Mouse (Mus musculus) embryonic stem cell, embryonic (primary cell): ENCODE measurements around the gene Ranbp3.

Experiments used
- CTCF ChIA-PET, 4 experiments: fragments of 300-600 bp in 2 of 4; fragments of 350-600 bp in 2 of 4; sonication (Branson Sonifier 250); formaldehyde crosslinking; loops; one replicate each; lab custom pipeline; 2022; ENCODE audit warnings: inconsistent platforms in 2 of 4; lab: Charles Lee
- POLR2A ChIA-PET, 4 experiments: fragments of 300-600 bp in 2 of 4; fragments of 350-600 bp in 2 of 4; sonication (Branson Sonifier 250); formaldehyde crosslinking; loops; one replicate each; lab custom pipeline; 2022; ENCODE audit warnings: antibody characterized with exemption in 4 of 4, inconsistent platforms in 1 of 4; lab: Charles Lee

Ranbp3 gene

DNA sequence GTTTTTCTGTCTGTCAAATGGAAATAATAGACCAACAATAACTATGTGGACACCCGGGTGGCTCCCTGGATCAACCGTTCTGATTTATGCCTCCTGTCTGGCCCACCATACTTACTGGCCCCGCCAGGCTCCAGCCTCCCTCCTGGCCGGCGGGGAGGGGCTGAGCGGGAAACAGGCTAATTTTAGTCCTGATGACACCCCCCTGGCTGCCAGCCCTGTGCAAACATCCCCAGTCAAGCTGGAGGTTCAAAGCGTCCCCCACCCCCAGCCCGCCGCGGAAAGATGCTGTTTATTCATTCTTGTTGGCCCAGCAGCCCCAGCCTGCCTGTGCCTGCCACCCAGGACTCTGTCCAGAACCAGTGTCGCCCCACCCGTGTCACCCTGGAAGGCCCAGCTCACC, 55.0 kb downstream of the Ranbp3 start:
- CTCF ChIA-PET = interaction anchor here (0.6 to 3.0 kb wide), 12 partner anchors 8 to 550 kb away, joined by 3 to 16 read pairs (median 4); partner anchors contain the start of gene Nrtn (in 1 of the 4)
- POLR2A ChIA-PET = interaction anchor here (0.7 to 5.0 kb wide), 44 partner anchors 9 to 688 kb away, joined by 3 to 68 read pairs (median 4); partner anchors contain the start of genes Ndufa11 (in 3 of the 4), Vmac (in 3 of the 4), Lonp1 (in 2 of the 4) and Nrtn (in 2 of the 4)

DNA sequence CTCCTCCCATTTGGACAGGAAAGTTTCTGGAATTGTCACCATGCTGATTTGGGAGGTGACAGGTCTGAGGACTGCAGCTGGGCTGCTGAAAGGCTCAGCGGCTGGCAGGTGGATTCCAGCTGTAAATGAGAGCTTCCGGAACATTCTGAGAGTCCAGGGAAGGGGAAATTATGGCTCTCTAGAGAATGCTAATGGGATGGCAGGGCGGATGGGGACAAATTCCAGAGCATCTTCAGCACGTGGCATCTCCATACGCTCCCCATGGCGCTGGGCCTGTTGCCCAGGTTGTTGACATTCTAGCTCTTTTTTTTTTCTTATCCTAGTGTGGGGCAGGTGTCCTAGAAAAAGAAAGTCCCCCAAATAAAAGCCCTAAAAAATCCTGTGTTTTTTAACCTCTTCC, 56.1 kb downstream of the Ranbp3 start:
- CTCF ChIA-PET = interaction anchor here in 3 of 4 experiments (0.5 to 3.0 kb wide), 5 partner anchors 7 to 190 kb away, joined by 3 to 16 read pairs (median 5); partner anchors contain the start of gene Nrtn (in 1 of the 3)
- POLR2A ChIA-PET = interaction anchor here in 3 of 4 experiments (0.6 to 5.0 kb wide), 25 partner anchors 8 to 302 kb away, joined by 3 to 68 read pairs (median 5); partner anchors contain the start of genes Ndufa11 (in 2 of the 3), Ranbp3 (in 2 of the 3), Vmac (in 2 of the 3) and Dus3l (in 1 of the 3)

DNA sequence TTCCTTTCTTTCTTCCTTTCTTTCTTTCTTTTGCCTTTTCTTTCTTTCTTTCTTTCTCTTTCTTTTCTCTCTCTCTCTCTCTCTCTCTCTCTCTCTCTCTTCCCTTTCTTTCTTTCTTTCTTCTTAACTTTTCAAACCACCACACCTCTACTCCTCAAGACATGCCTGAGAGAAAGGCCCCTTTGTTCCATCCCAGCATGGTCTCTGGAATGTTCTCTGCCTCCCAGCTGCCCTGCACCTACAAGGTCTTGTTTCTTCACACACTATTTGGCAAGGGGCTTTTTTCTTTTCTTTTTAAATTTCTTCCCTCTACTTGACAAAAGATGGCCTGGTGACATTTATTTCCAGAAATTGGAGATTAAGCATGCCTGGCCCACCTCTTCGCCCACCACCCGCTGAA, 56.6 kb downstream of the Ranbp3 start:
- POLR2A ChIA-PET = interaction anchor here in 3 of 4 experiments (0.6 to 5.0 kb wide), 18 partner anchors 7 to 145 kb away, joined by 3 to 68 read pairs (median 6); partner anchors contain the start of genes Ndufa11 (in 2 of the 3), Ranbp3 (in 2 of the 3), Vmac (in 2 of the 3) and Dus3l (in 1 of the 3)
- CTCF ChIA-PET = interaction anchor here in 2 of 4 experiments (1.1 to 3.0 kb wide), 2 partner anchors 28 to 176 kb away, joined by 3 to 12 read pairs; partner anchors contain the start of gene Nrtn (in 1 of the 2)

DNA sequence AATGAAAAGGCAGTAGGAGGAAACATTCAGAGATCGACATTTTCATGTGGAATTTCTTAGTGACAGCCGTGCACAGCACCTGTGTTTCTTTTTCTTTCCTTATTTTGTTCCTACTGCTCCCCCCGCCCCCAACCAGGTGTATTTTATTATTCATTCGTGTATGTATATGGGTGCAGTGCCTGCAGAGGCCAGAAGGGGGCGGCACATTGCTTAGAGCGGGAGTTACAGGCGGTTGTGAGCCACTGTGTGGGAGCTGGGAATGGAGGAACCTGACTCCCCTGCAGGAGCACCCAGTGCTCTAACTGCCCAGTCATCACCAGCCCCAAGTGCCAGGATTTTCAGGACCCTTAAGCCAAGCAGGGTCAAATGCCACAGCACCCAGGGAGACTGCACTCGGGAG, 63.4 kb downstream of the Ranbp3 start:
- ChIA-PET CTCF (interaction anchor here in 3 of 4 experiments (0.6 to 3.0 kb wide), 46 partner anchors 8 to 780 kb away, joined by 3 to 16 read pairs (median 4); partner anchors contain the start of genes Nrtn (in 2 of the 3), Dus3l (in 1 of the 3), Mllt1 (in 1 of the 3) and Ndufa11 (in 1 of the 3)), POLR2A (interaction anchor here in 2 of 4 experiments (0.6 to 6.2 kb wide), 20 partner anchors 8 to 457 kb away, joined by 3 to 30 read pairs (median 5); partner anchors contain the start of genes Dus3l (in 1 of the 2), Nrtn (in 1 of the 2) and Ranbp3 (in 1 of the 2))

DNA sequence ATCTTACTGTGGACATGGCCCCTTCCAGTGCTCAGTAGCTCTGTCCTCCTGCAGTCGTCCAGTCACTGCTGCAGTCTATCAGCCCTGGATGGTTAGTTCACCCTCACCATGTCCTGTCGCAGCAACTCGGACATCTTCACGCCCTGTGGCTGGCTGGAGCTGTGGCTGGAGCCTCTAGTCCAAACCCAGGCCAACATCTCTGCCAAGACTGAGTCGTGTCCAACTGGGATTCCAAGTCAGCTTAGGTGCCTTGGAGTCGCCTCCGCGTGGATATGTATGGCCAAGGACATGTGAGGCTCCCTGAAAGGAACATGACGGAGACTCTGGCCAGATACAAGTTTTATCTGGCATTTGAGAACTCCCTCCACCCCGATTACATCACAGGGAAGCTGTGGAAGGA, 65.1 kb downstream of the Ranbp3 start:
- CTCF ChIA-PET = interaction anchor here in 2 of 4 experiments (1.2 to 2.0 kb wide), 4 partner anchors 13 to 400 kb away, joined by 3 to 11 read pairs (median 4); no protein-coding TSS in a partner anchor
- POLR2A ChIA-PET = interaction anchor here in 3 of 4 experiments (0.6 to 6.2 kb wide), 12 partner anchors 10 to 434 kb away, joined by 3 to 30 read pairs (median 5); partner anchors contain the start of genes Nrtn (in 1 of the 3) and Ranbp3 (in 1 of the 3)

DNA sequence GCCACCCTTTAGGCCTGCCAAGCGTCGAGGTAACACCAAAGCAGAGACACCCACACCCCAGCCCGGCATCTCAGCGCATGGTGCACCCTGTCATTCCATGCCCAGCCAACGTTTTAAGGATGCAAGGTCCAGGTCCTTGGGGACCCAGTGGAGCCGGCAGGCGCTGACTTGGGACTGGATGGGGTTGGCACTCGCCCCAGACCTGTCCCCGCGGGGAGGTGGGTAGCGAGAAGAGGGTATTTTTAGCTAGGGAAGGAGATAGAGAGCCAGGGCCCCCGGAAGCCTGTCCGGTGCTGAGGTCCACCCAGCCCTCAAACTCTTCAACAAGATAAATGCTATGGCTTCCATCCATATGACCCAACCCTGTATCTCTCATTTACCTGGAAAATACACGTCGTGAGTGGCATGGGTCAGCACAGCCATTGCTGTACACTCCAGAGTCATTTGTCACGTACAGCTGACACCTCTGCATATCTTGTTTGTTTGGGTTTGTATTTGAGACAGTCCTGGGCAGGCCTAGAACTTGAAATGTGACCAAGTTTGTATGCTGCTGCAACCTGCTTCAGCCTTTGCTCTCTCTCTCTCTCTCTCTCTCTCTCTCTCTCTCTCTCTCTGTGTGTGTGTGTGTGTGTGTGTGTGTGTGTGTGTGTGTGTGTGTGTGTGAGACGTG, 67.2 kb downstream of the Ranbp3 start:
- POLR2A ChIA-PET = interaction anchor here in 3 of 4 experiments (0.7 to 6.2 kb wide), 8 partner anchors 9 to 113 kb away, joined by 3 to 30 read pairs (median 4); partner anchors contain the start of genes Dus3l (in 1 of the 3), Lonp1 (in 1 of the 3), Ndufa11 (in 1 of the 3) and Rfx2 (in 1 of the 3)
- CTCF ChIA-PET = no interaction called here

DNA sequence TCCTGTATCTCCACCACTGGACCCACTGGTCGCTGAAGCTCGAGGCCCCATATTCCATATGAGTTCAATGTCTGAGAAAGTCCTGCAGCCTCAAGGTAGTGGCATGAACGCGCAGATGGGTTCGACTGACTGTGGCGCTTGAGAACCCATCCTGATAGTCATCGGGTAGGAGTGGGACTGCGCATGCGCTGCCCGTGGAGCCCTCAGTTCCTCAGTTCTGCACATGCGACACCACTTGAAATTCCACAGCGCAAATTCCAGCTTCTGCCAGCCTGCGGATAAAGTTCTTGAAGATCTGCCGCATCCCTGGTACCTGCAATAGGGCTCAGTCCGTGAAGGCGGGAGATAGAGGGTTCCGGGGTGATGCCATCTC, 67.7 kb downstream of the Ranbp3 start:
- POLR2A ChIA-PET = interaction anchor here in 2 of 4 experiments (0.9 to 6.2 kb wide), 6 partner anchors 9 to 114 kb away, joined by 3 to 30 read pairs (median 6); partner anchors contain the start of genes Dus3l (in 1 of the 2), Lonp1 (in 1 of the 2), Ndufa11 (in 1 of the 2) and Rfx2 (in 1 of the 2)
- CTCF ChIA-PET = interaction anchor here in 1 of 4 experiments (1.3 to 2.0 kb wide), 2 partner anchors 13 to 390 kb away, joined by 4 to 5 read pairs; no protein-coding TSS in a partner anchor

DNA sequence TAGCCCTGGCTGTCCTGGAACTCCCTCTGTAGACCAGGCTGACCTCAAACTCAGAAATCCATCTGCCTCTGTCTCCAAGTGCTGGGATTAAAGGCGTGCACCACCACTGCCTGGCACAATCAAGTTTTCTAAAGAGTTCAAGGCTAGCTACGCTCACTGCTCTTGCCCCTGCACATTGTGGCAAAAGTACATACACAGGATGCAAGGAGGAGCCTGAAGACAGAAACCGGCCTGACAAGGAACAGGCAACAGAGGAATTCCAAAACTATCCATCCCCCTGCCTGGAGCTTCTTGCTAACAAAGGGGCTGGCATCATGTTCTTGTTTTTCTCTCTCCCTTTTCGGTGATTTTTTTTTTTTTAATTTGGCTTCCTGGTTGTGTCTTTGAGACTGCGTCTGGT, 71.1 kb downstream of the Ranbp3 start:
- CTCF ChIA-PET = interaction anchor here in 2 of 4 experiments (0.5 to 1.1 kb wide), 3 partner anchors 8 to 313 kb away, joined by 3 to 4 read pairs (median 3); no protein-coding TSS in a partner anchor
- POLR2A ChIA-PET = interaction anchor here in 2 of 4 experiments (0.6 to 1.9 kb wide), 11 partner anchors 8 to 665 kb away, joined by 3 to 9 read pairs (median 3); partner anchors contain the start of genes Hdgfl2 (in 1 of the 2) and Nrtn (in 1 of the 2)

DNA sequence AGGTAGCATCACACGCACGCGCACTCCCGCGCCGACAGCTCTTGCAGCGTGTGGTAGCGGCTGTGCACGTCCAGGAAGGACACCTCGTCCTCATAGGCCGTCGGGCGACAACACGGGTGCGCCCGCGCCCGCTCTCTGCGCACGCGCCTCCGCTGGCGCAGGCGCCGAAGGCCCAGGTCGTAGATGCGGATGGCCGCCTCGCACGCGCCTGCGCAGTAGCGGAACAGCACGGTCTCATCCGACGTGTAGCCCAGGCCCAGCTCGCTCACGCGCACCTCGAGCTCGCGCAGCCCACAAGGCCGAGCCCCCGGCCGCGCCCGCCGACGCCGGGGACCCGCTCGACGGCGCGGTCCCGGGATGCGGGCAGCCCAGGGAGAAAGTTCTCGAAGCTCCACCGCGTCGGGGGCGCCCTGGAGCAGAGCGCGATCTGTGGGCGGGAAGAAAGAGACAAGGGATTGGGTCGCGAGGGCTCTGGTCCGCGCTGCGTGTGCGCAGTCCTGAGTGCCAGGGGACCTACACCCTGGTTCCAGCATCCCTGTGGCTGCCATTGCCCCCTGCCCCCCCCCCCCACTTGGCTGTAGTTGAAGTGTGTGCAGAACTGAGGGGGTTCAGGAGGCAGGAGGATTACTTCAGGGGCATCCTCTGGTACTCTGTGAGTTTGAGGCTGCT, 78.4 kb downstream of the Ranbp3 start:
- ChIA-PET POLR2A (interaction anchor here in 3 of 4 experiments (0.6 to 4.0 kb wide), 34 partner anchors 10 to 538 kb away, joined by 3 to 25 read pairs (median 4); partner anchors contain the start of genes Ranbp3 (in 3 of the 3), Dus3l (in 2 of the 3), Rpl36 (in 2 of the 3) and 2410015M20Rik (in 1 of the 3)), CTCF (interaction anchor here in 3 of 4 experiments (0.6 to 2.7 kb wide), 7 partner anchors 14 to 496 kb away, joined by 3 to 11 read pairs (median 5); partner anchors contain the start of genes Alkbh7 (in 1 of the 3) and Mllt1 (in 1 of the 3))

DNA sequence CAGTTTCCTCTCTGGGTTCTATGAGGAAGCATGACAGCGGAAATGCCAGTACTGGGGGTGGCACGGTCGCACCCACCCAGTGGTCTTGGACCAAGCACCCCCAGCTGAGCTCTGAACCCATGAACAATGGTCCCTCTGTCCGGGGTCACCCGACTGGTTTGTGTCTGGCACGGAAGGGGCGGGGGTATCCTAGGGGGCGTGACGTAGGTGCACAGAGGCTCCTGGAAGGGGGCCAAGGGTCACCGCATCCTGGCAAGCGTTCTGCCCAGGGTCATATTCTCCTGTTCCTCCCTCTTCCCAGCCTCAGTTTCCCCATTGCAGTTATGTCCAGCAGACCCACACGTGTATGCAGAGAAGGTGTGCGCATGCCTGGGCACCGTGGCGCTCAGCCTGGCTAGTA, 80.4 kb downstream of the Ranbp3 start:
- CTCF ChIA-PET = interaction anchor here (0.6 to 1.7 kb wide), 8 partner anchors 14 to 145 kb away, joined by 3 to 9 read pairs (median 6); partner anchors contain the start of gene Ranbp3 (in 1 of the 4)
- POLR2A ChIA-PET = interaction anchor here in 3 of 4 experiments (0.6 to 4.0 kb wide), 16 partner anchors 8 to 183 kb away, joined by 3 to 25 read pairs (median 4); partner anchors contain the start of genes Dus3l (in 1 of the 3), Ndufa11 (in 1 of the 3), Ranbp3 (in 1 of the 3) and Vmac (in 1 of the 3)

DNA sequence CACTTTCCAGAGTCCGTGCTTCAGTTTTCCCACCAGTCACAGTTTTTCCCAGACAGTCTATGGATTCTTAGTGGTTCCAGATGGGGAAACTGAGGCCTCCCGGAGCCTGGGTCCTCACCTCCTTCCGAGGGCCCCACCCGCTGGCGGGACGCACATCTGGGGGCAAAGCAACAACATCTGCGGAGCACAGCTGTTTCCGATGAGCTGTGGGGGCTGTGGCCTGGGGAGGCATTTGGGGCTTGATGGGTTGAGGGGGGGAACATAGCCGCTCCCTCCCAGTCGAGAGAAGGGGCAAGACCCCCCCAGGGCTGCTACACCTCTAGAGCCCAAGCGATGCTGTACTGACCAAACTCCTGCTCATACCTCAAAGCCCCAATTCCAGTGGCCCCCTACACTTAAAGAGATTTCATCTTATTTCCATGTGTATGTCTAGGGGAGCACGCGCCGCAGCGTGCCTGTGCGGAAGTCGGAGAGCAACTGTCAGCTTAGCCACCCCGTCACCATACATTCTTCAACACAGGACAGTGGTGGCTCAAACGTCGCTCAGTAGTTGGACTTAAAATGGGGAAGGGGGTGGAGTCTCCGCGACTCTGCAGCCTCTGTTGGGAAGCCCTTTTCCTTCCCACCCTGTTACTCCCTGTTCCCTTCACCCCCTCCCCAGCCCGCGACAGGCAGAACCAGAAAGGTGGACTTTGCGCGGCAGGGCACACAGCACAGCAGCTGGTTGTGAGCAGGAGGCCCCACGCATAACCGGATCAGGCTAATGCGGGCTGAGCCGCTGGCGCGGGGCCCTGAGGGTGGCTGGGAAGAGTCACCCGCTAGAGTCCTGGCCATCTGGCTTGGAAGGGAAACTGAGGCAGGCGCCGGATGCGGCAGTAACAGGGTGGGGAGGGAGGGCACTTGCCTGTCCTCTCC, 81.4 kb downstream of the Ranbp3 start:
- ChIA-PET CTCF (interaction anchor here in 3 of 4 experiments (0.5 to 1.7 kb wide), 8 partner anchors 10 to 242 kb away, joined by 3 to 9 read pairs (median 4); partner anchors contain the start of genes Dus3l (in 2 of the 3) and Alkbh7 (in 1 of the 3)), POLR2A (interaction anchor here in 3 of 4 experiments (0.6 to 4.0 kb wide), 18 partner anchors 7 to 700 kb away, joined by 3 to 27 read pairs (median 3); partner anchors contain the start of genes Dus3l (in 3 of the 3) and Ndufa11 (in 1 of the 3))

DNA sequence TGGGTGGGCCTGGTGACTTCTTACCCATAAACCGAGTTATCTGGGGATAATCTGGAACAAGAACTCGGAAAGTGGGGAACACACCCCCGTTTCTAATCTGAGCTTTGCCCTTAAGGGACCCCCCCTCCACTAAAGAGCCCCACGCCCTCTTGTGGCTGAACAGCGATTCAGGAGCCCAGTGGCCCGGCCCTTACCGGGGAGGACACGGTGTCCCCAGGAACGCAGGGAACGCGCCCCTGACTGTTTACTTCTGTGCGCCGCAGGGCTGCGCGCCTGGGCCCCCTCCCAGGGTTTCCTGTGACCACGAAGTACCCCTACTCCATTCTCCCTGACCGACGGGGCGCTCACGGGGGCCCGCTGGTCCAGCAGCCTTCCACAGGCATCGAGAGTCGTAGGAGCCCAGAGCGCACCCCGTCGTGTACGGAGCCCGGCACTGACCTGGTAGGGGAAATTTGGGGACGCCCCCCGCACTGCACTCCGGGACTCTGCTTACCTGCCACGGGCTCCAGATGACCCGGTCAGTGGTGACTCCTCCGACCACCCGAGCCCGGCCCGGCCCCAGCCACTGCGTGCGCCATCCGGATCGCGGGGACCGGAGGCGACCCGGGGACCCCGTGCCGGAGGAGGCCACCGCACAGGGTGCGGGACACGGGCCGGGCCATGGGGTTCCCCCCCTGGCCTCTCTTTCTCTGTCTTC, 83.8 kb downstream of the Ranbp3 start:
- ChIA-PET CTCF (interaction anchor here in 3 of 4 experiments (0.6 to 1.8 kb wide), 18 partner anchors 20 to 690 kb away, joined by 3 to 12 read pairs (median 3); partner anchors contain the start of gene Kdm4b (in 1 of the 3)), POLR2A (interaction anchor here in 3 of 4 experiments (0.6 to 3.4 kb wide), 36 partner anchors 8 to 453 kb away, joined by 3 to 27 read pairs (median 4); partner anchors contain the start of genes Ranbp3 (in 3 of the 3), Ndufa11 (in 2 of the 3), Dus3l (in 1 of the 3) and Gm17949 (in 1 of the 3))

DNA sequence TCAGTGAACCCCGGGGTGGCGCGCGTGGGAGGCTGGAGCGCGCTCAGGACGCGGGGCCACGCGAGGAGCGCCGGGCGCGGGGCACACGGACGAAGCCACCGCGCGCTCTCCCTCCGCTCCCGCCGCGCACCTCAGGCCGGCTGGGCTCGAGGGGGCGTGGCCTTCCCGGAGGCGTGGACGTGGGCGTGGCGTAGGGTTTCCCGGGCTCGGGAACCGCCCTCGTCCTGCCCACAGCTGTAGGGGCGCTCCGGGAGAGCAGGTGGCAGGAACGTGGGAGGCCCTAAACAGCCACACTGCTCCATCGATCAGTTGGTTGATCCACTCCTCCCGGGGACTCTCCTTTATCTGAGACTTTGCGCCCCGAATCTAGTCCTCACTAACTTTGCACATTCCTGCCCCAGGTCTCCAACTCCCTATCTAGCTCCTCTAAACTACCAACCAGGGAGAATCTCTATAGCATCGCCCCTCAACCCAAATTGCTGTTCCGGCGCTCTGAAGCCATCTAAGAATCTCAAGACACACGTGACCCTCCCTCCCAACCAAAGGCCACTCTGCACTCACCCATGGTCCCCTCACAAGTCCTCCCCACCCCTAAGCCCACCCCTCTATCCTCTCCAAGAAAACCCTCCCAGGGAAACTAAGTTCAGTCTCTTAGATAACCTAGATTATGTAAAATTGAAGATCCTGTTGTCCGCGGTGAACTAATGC, 84.5 kb downstream of the Ranbp3 start, which contains the start of gene Nrtn:
TSS of gene Nrtn (minus strand) at position 115 of the 708 bp plus-strand sequence.
- ChIA-PET POLR2A (interaction anchor here in 3 of 4 experiments (0.5 to 2.4 kb wide), 42 partner anchors 8 to 504 kb away, joined by 3 to 18 read pairs (median 4); partner anchors contain the start of genes Ranbp3 (in 3 of the 3), Khsrp (in 2 of the 3), Ndufa11 (in 2 of the 3) and 2410015M20Rik (in 1 of the 3)), CTCF (interaction anchor here in 3 of 4 experiments (0.5 to 1.8 kb wide), 25 partner anchors 9 to 690 kb away, joined by 3 to 12 read pairs (median 3); partner anchors contain the start of gene Kdm4b (in 1 of the 3))
